Mouse (Mus musculus) thymus, postnatal 0 days (tissue): Measurements from ENCODE around the gene Ccdc86. TPM values are rescaled to one million over a fixed set of nuclear protein-coding genes. Genes with fewer than 3 reads are reported as not detected.
A peak's percentile ranks its signal among the peaks of the same experiment; 100 is the strongest.

Source experiments
- DNase-seq: peaks from one replicate; pipeline ENCODE4 v3.0.0-alpha.2; 2015; ENCODE audit warnings: low spot score
- polyA plus RNA-seq: library from polyadenylated mRNA; unstranded; fragments of >200 nt; fragmentation: Nextera tagmentation; extraction: Ambion mirVana; gene quantifications from 2 replicates; pipeline ENCODE4 v1.2.1, GENCODE M21; 2015

The Ccdc86 gene
- polyA plus RNA-seq, result 23.4 and 25.1 TPM in 2 replicates

- peak; percentile 99 for DNase-seq
These were observed at the start of gene Ccdc86 for GRCm38 (mm10) chr19:10949112-10949511. Ccdc86 (minus strand) TSS chr19:10949266.

- DNase-seq, result no peak
These were observed 44.1 kb upstream of the Ccdc86 start, which contains the start of gene Ms4a15 for GRCm38 (mm10) chr19:10993150-10993549. Ms4a15 (minus strand) TSS chr19:10993250.

GRCm38 (mm10) chr19:10991911-10992310 is 42.8 kb upstream of the Ccdc86 start:
- DNase-seq, result no peak

- no peak for DNase-seq
These were observed 41.7 kb upstream of the Ccdc86 start for GRCm38 (mm10) chr19:10990751-10991150.

- no peak for DNase-seq
These were observed 39.5 kb upstream of the Ccdc86 start for GRCm38 (mm10) chr19:10988563-10988962.

- DNase-seq, result no peak
These were observed 36.8 kb upstream of the Ccdc86 start for GRCm38 (mm10) chr19:10985889-10986288.

- DNase-seq, result no peak
These were observed 35.5 kb upstream of the Ccdc86 start for GRCm38 (mm10) chr19:10984551-10984950.

GRCm38 (mm10) chr19:10983146-10983545 is 34.1 kb upstream of the Ccdc86 start:
- peak; percentile 7 for DNase-seq

- no peak for DNase-seq
These were observed 31.1 kb upstream of the Ccdc86 start for GRCm38 (mm10) chr19:10980210-10980609.

GRCm38 (mm10) chr19:10979184-10980168 is 30.4 kb upstream of the Ccdc86 start:
- peak; percentile 89 for DNase-seq

GRCm38 (mm10) chr19:10976318-10976717 is 27.3 kb upstream of the Ccdc86 start:
- DNase-seq, result peak; percentile 18

- no peak for DNase-seq
These were observed 26.1 kb upstream of the Ccdc86 start for GRCm38 (mm10) chr19:10975187-10975586.

- no peak for DNase-seq
These were observed 25.3 kb upstream of the Ccdc86 start, which contains the start of gene Ms4a10 for GRCm38 (mm10) chr19:10974238-10974865. Ms4a10 (minus strand) TSS chr19:10974670.

- no peak for DNase-seq
These were observed 24.1 kb upstream of the Ccdc86 start for GRCm38 (mm10) chr19:10973187-10973586.

GRCm38 (mm10) chr19:10972660-10973059 is 23.6 kb upstream of the Ccdc86 start:
- DNase-seq, result no peak

- no peak for DNase-seq
These were observed 21.4 kb upstream of the Ccdc86 start for GRCm38 (mm10) chr19:10970457-10970856.

- DNase-seq, result no peak
These were observed 19.5 kb upstream of the Ccdc86 start for GRCm38 (mm10) chr19:10968578-10968977.

- DNase-seq, result no peak
These were observed 16.7 kb upstream of the Ccdc86 start for GRCm38 (mm10) chr19:10965721-10966120.

- DNase-seq, result no peak
These were observed 10.9 kb upstream of the Ccdc86 start for GRCm38 (mm10) chr19:10959978-10960346.

- peak; percentile 75 for DNase-seq
These were observed 10.3 kb upstream of the Ccdc86 start for GRCm38 (mm10) chr19:10959085-10959977.
